Mouse (Mus musculus) ES-Bruce4 (cell line): ENCODE measurements around the gene Jph3. TPM values are rescaled to one million over a fixed set of nuclear protein-coding genes. Genes with fewer than 3 reads are reported as not detected.

Source experiments
- H3K27ac ChIP-seq: 2 replicates; pipeline ENCODE4 v1.5.1; 2012; ENCODE audit warnings: low read length, inconsistent platforms; ENCODE audit not compliant: insufficient read depth
- H3K27me3 ChIP-seq: 2 replicates; pipeline ENCODE4 v1.6.1; 2012; ENCODE audit warnings: mild to moderate bottlenecking, low read length, inconsistent platforms; ENCODE audit not compliant: control insufficient read depth, poor library complexity, insufficient read depth, severe bottlenecking
- H3K36me3 ChIP-seq: 2 replicates; pipeline ENCODE4 v1.6.1; 2012; ENCODE audit warnings: inconsistent platforms, mild to moderate bottlenecking, low read length, moderate library complexity; ENCODE audit not compliant: control insufficient read depth, poor library complexity, insufficient read depth, severe bottlenecking
- H3K4me1 ChIP-seq: one replicate; pipeline ENCODE4 v1.8.1; 2011; ENCODE audit warnings: low read length; ENCODE audit not compliant: control insufficient read depth, insufficient read depth
- H3K4me3 ChIP-seq: 2 replicates; pipeline ENCODE4 v1.5.1; 2011; ENCODE audit warnings: low read depth, mild to moderate bottlenecking, low read length
- H3K9ac ChIP-seq: 2 replicates; pipeline ENCODE4 v1.6.1; 2012; ENCODE audit warnings: low read depth, mild to moderate bottlenecking, inconsistent platforms; ENCODE audit not compliant: poor library complexity, severe bottlenecking
- H3K9me3 ChIP-seq: replicated peaks from 2 replicates; pipeline ENCODE4 v1.6.1; 2012; ENCODE audit warnings: mild to moderate bottlenecking, low read length, inconsistent platforms; ENCODE audit not compliant: control insufficient read depth, poor library complexity, insufficient read depth, severe bottlenecking
- CTCF ChIP-seq: IDR thresholded peaks from one replicate; pipeline ENCODE4 v1.8.1; 2011; ENCODE audit warnings: low read depth, low read length
- EP300 ChIP-seq: IDR thresholded peaks from 2 replicates; pipeline ENCODE4 v1.6.1; 2011; ENCODE audit warnings: low read depth, low read length; ENCODE audit not compliant: insufficient read depth
- POLR2A ChIP-seq: IDR thresholded peaks from one replicate; pipeline ENCODE4 v1.8.1; 2011; ENCODE audit warnings: low read length; ENCODE audit not compliant: insufficient read depth
- polyA plus RNA-seq: library from polyadenylated mRNA; stranded (reverse); fragments of >200 nt; gene quantifications from 2 replicates; pipeline ENCODE4 v1.2.4, GENCODE M21; 2011; ENCODE audit warnings: low read depth; ENCODE audit not compliant: missing spikeins, insufficient read depth, insufficient read length

The Jph3 gene
- polyA plus RNA-seq, 1 experiment: 1.8 TPM

- Histone ChIP-seq H3K27me3 (no peaks in the 10 kb centered on the region), H3K36me3 (no peaks in the 10 kb centered on the region), H3K9me3 (no peaks in the 10 kb centered on the region), H3K27ac (no peak overlapping the region), H3K4me3 (no peak overlapping the region), H3K4me1 (peaks cover 3% of the 10 kb centered on the region), H3K9ac (no peak overlapping the region)
- no peak for TF ChIP-seq POLR2A
Observed at GRCm38 (mm10) chr8:121688496-121688895, 40.9 kb upstream of the Jph3 start.

DNA sequence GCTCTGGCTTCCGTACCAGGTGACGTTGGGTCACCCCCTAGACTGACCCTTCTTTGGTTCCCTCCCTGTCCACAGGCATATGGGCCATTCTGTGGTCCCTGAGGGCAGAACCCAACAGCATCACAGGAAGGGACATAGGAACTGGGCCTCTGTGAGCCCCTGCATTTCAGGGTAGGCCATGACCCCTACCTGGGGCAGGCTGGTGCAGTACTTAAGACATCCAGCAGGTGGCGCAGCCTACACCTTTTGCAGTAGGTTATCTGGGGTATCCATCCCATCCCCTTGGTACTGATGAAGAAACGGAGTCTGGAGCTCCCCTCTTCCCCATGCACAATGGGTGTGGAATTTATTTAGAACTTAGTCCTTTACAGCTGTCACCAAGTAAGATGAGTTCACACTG is 35.0 kb upstream of the Jph3 start:
- no peaks in the 10 kb centered on the region for H3K9me3 ChIP-seq
- peaks cover 2% of the 10 kb centered on the region for H3K4me1 ChIP-seq
- peak; percentile 97 for TF ChIP-seq CTCF
- TF ChIP-seq POLR2A: no peak
- no peak for TF ChIP-seq EP300
- H3K9ac ChIP-seq: no peak overlapping the region
- no peaks in the 10 kb centered on the region for H3K36me3 ChIP-seq
- no peak overlapping the region for H3K27ac ChIP-seq
- no peaks in the 10 kb centered on the region for H3K27me3 ChIP-seq
- no peak overlapping the region for H3K4me3 ChIP-seq

DNA sequence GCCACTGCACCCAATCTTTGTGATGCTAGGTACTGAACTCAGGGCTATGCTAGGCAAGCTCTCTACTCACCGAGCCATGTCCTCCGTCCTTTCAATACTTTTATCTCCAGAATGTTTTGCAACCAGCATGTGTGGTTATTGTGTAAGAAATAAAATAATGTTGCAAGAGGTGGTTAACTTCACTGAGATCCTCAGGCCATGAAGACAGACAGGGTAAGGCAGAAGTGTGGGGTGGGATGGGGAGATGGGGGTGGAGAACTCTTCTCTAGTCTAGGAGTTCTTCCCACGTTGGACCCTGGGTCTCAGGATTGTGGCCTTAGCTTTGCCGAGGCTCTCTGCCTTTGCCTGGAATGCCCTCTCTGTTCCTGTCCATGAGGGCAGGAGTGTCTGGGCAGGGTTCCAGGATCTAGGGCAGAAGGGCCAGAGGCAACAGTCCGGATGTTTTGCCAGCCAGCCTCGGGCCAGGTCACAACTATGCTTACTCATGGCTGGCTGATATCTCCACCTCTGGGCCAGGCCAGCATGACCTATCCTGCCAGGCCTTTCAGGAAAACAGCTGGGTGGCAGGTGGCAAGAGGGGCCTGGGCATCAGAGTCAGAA is 33.7 kb upstream of the Jph3 start:
- no peaks in the 10 kb centered on the region for H3K9me3 ChIP-seq
- H3K4me3 ChIP-seq: no peak overlapping the region
- no peaks in the 10 kb centered on the region for H3K27me3 ChIP-seq
- H3K36me3 ChIP-seq: no peaks in the 10 kb centered on the region
- TF ChIP-seq POLR2A (no peak), CTCF (no peak), EP300 (no peak)
- H3K9ac ChIP-seq: no peak overlapping the region
- no peak overlapping the region for H3K27ac ChIP-seq
- peaks cover 2% of the 10 kb centered on the region for H3K4me1 ChIP-seq

- no peaks in the 10 kb centered on the region for H3K9me3 ChIP-seq
- H3K9ac ChIP-seq: no peak overlapping the region
- TF ChIP-seq CTCF (no peak), POLR2A (no peak)
Observed at GRCm38 (mm10) chr8:121697735-121698614, 31.4 kb upstream of the Jph3 start.

DNA sequence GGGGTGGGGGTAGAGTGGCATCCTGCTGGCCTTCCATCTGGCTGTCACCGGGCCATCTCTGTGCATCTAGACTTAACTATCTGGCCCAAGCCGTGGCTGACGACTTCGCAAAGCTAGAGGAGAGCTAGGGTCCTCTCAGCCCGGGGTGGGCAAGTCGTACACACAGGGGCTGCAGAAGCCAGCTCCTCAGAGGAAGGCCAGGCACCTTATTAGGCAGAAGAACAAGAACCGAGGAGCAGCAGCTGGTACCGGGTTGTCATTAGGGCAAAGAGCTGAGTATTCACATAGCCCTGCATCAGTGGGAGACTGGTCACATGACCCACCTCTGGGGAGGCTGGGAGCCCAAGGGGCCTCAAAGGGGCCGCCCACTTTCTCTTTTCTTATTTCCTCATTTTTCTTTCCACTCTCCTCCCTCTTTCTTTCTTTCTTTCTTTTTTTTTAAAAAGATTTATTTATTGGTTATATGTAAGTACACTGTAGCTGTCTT is 30.8 kb upstream of the Jph3 start:
- Histone ChIP-seq H3K4me3 (peak overlapping the region; percentile 16; the same call in 1 of the 2 replicates), H3K4me1 (peaks cover 2% of the 10 kb centered on the region), H3K36me3 (no peaks in the 10 kb centered on the region), H3K9me3 (no peaks in the 10 kb centered on the region), H3K9ac (no peak overlapping the region), H3K27ac (no peak overlapping the region), H3K27me3 (no peaks in the 10 kb centered on the region)
- TF ChIP-seq EP300 (no peak), POLR2A (no peak), CTCF (no peak)

More at GRCm38 (mm10) chr8:121697735-121698614, 31.4 kb upstream of the Jph3 start:
- H3K4me3 ChIP-seq: peak overlapping the region; percentile 41
- H3K27ac ChIP-seq: no peak overlapping the region
- H3K27me3 ChIP-seq: no peaks in the 10 kb centered on the region
- peaks cover 2% of the 10 kb centered on the region for H3K4me1 ChIP-seq
- no peaks in the 10 kb centered on the region for H3K36me3 ChIP-seq

DNA sequence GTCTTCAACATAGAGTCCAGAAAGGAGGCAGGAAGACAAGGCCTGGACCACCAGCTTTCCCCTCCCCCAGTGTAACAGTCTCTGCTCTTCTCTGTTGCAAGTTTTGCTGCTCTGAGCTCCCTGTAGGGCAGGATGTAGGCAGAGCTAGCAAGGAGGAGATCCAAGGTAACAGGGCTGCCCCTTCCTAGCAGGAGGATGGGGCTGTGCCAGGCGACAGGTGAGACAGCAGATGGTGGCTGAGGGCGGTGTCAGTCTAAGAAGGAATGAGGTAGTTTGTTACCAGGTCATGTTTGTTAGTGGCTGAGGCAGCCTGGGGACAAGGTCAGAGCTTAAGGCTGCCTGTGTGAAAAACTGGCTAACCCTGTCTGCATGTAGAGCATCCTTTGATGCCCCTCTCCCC is 29.5 kb upstream of the Jph3 start:
- Histone ChIP-seq H3K27me3 (no peaks in the 10 kb centered on the region), H3K4me1 (peaks cover 2% of the 10 kb centered on the region), H3K27ac (no peak overlapping the region), H3K36me3 (no peaks in the 10 kb centered on the region), H3K4me3 (no peak overlapping the region), H3K9ac (no peak overlapping the region), H3K9me3 (no peaks in the 10 kb centered on the region)
- TF ChIP-seq EP300 (no peak), POLR2A (no peak), CTCF (no peak)
